ENCODE assay signal across 10 mouse cellular contexts in the genomic region with DNA sequence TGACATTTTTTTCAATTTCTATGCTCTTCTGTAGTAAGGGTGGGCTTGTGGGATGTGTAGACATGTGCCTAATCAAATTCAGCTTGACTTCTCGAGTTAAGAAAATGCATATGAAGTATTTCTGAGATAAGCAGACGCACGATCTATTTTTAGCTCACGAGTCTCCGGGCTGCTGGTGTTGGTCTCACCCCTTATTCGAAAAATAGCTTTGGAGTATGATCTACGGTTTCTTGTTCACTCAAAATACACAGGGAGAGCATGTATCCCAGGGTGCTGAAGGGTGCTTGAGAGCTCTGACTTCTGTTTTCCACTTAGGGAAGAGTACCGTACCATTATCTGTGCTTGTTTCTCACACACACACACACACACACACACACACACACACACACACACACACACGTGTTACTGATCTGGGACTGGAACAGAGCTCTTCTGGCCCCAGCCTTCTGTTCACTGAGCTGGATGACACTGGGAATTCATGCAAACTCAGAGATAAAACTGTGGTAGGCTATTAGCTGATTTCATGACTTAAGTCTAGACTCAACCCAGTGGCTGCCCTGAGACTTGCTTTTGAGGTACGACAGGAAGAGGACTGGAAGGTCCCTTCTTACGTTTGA. TPM values are rescaled to one million over a fixed set of nuclear protein-coding genes. Genes with fewer than 3 reads are reported as not detected.
DNase-seq lines count a peak whose midpoint lies in the region; ATAC-seq and TF ChIP-seq lines count a peak whose summit lies in the region.
"Had no signal": no experiment of that assay in that cellular context is flagged by ENCODE, and none has a peak within 500 bp of the region (broad histone marks: within the 10 kb centered on the region; RNA-seq: fewer than 3 reads in every experiment).

No protein-coding gene starts in this region.

- DNase-seq in heart, adult 11 months, result peak; percentile 72
- no peak for DNase-seq in heart, postnatal 36 days
- DNase-seq in midbrain, embryonic 11.5 days (ENCODE audit: low spot score, missing footprints), result no peak
- no peak for DNase-seq in stomach, postnatal 0 days (ENCODE audit: low spot score)
- DNase-seq in thymus, postnatal 14 days, result no peak
- no peak for DNase-seq in urinary bladder, postnatal 36 days (ENCODE audit: low spot score in 2 of 2)
- DNase-seq: cerebellum, postnatal 36 days; kidney, adult 8-10 months had no signal

- TF ChIP-seq CTCF in stomach, postnatal 0 days (IDR thresholded peaks at IDR 0.05; ENCODE audit: low read depth), result no peak

- H3K4me2 ChIP-seq in midbrain, embryonic 12.5 days (replicated peaks), result no peak overlapping the region
- H3K4me2 ChIP-seq in midbrain, embryonic 11.5 days, result no peak overlapping the region
- H3K4me2 ChIP-seq in heart, embryonic 14.5 days (ENCODE audit: low read length), result peak overlapping the region; percentile 46
- no peak overlapping the region for H3K4me2 ChIP-seq in stomach, postnatal 0 days (replicated peaks; ENCODE audit: low read depth)

- H3K4me3 ChIP-seq in midbrain, embryonic 12.5 days, result no peak overlapping the region
- H3K4me3 ChIP-seq in midbrain, embryonic 11.5 days (ENCODE audit: low read depth, low read length), result no peak overlapping the region
- H3K4me3 ChIP-seq in heart, embryonic 14.5 days (ENCODE audit: control insufficient read depth in 1 of 2, insufficient read depth in 1 of 2, low read depth in 1 of 2, low read length in 2 of 2), result no peak overlapping the region
- H3K4me3 ChIP-seq in stomach, postnatal 0 days (ENCODE audit: low read depth, low read length), result no peak overlapping the region

- intact Hi-C loops in heart, postnatal 36 days (cut with DNase I), result no loop called here

- H3K27ac ChIP-seq in midbrain, embryonic 12.5 days (replicated peaks), result no peak overlapping the region
- no peak overlapping the region for H3K27ac ChIP-seq in midbrain, embryonic 11.5 days (ENCODE audit: low read depth, low read length)
- H3K27ac ChIP-seq in heart, embryonic 14.5 days (replicated peaks in 1 of 2; ENCODE audit: control insufficient read depth in 1 of 2, insufficient read depth in 1 of 2, low read depth in 2 of 2, low read length in 2 of 2), result peak overlapping the region; percentile 90 to 96
- H3K27ac ChIP-seq in stomach, postnatal 0 days (replicated peaks), result no peak overlapping the region

- 80% methylated on average over 11 of the region's 11 CpGs for WGBS in midbrain, embryonic 12.5 days
- 87% methylated on average over 11 of the region's 11 CpGs for WGBS in midbrain, embryonic 11.5 days
- 11% methylated on average over 11 of the region's 11 CpGs for WGBS in heart, embryonic 14.5 days
- WGBS in stomach, postnatal 0 days, result 45% methylated on average over 11 of the region's 11 CpGs

- H3K9ac ChIP-seq in midbrain, embryonic 12.5 days (replicated peaks), result no peak overlapping the region
- no peak overlapping the region for H3K9ac ChIP-seq in midbrain, embryonic 11.5 days (ENCODE audit: low read length)
- no peak overlapping the region; the same call in 1 of the 2 replicates for H3K9ac ChIP-seq in heart, embryonic 14.5 days (ENCODE audit: low read length)
- H3K9ac ChIP-seq in stomach, postnatal 0 days (ENCODE audit: low read length), result no peak overlapping the region

- ATAC-seq in midbrain, embryonic 12.5 days (ENCODE audit: low FRiP score, low read depth), result peak; percentile 38; the same call in 1 of the 2 replicates
- no peak for ATAC-seq in midbrain, embryonic 11.5 days (ENCODE audit: low FRiP score)
- peak; percentile 68 for ATAC-seq in heart, embryonic 14.5 days (ENCODE audit: insufficient number of reproducible peaks, insufficient read depth, low FRiP score, low read depth)
- ATAC-seq in stomach, postnatal 0 days (ENCODE audit: low FRiP score, low TSS enrichment), result 0 out of 2 replicates have a peak, but pooled peaks have one; percentile 47

- no peaks in the 10 kb centered on the region for H3K27me3 ChIP-seq in midbrain, embryonic 12.5 days
- no peaks in the 10 kb centered on the region for H3K27me3 ChIP-seq in midbrain, embryonic 11.5 days (ENCODE audit: control insufficient read depth, insufficient read depth, low read length)
- no peaks in the 10 kb centered on the region for H3K27me3 ChIP-seq in heart, embryonic 14.5 days (ENCODE audit: control insufficient read depth, insufficient read depth, low read length)
- no peaks in the 10 kb centered on the region for H3K27me3 ChIP-seq in stomach, postnatal 0 days (ENCODE audit: control insufficient read depth, insufficient read depth, low read length)

- no peaks in the 10 kb centered on the region for H3K36me3 ChIP-seq in midbrain, embryonic 12.5 days
- H3K36me3 ChIP-seq in midbrain, embryonic 11.5 days (ENCODE audit: control insufficient read depth, insufficient read depth, low read length), result no peaks in the 10 kb centered on the region
- H3K36me3 ChIP-seq in heart, embryonic 14.5 days (ENCODE audit: control insufficient read depth, insufficient read depth, low read length), result no peaks in the 10 kb centered on the region
- H3K36me3 ChIP-seq in stomach, postnatal 0 days (ENCODE audit: control insufficient read depth, insufficient read depth, low read length), result no peaks in the 10 kb centered on the region

- H3K9me3 ChIP-seq in midbrain, embryonic 12.5 days, result no peaks in the 10 kb centered on the region
- H3K9me3 ChIP-seq in midbrain, embryonic 11.5 days (ENCODE audit: control insufficient read depth, low read length), result no peaks in the 10 kb centered on the region
- H3K9me3 ChIP-seq in heart, embryonic 14.5 days (ENCODE audit: control insufficient read depth, low read length), result 0 out of 2 replicates have a peak, but pooled peaks cover 3% of the 10 kb centered on the region
- no peaks in the 10 kb centered on the region for H3K9me3 ChIP-seq in stomach, postnatal 0 days (ENCODE audit: control insufficient read depth, low read length)

- no peak for TF ChIP-seq EP300 in stomach, postnatal 0 days (optimal IDR thresholded peaks at IDR 0.05)

- H3K4me1 ChIP-seq in midbrain, embryonic 12.5 days, result no peaks in the 10 kb centered on the region; the same call in 1 of the 2 replicates
- H3K4me1 ChIP-seq in midbrain, embryonic 11.5 days (ENCODE audit: control insufficient read depth, insufficient read depth, low read length), result no peaks in the 10 kb centered on the region; the same call in 1 of the 2 replicates
- H3K4me1 ChIP-seq in heart, embryonic 14.5 days (ENCODE audit: control insufficient read depth in 2 of 2, insufficient read depth in 2 of 2, low read length in 2 of 2), result peaks cover 17 to 19% of the 10 kb centered on the region in 2 experiments
- no peaks in the 10 kb centered on the region for H3K4me1 ChIP-seq in stomach, postnatal 0 days (replicated peaks; ENCODE audit: control insufficient read depth, insufficient read depth)

RNA-seq across cellular contexts. Expression of gene Map4k3, which starts 34.9 kb away (rescaled TPM):
- total RNA-seq in heart, postnatal 36 days (2021), result 10 to 100 TPM; 23.6 to 25.2 TPM
- polyA plus RNA-seq in midbrain, embryonic 12.5 days (2016; fragmentation: Nextera tagmentation; extraction: Ambion mirVana), result 31.3 and 34.4 TPM in 2 replicates
- 28.2 and 29.9 TPM in 2 replicates for polyA plus RNA-seq in midbrain, embryonic 11.5 days (2014; fragmentation: Nextera tagmentation; extraction: Ambion mirVana)
- polyA plus RNA-seq in heart, embryonic 14.5 days (2014; fragmentation: Nextera tagmentation; extraction: Ambion mirVana), result 29.1 and 29.6 TPM in 2 replicates
- 16.9 and 18.1 TPM in 2 replicates for polyA plus RNA-seq in stomach, postnatal 0 days (2015; fragmentation: Nextera tagmentation; extraction: Ambion mirVana)

Comparison
In these comparisons a context has a peak if more than half of its experiments do, and no peak if none do; other contexts are left out.
1. H3K27ac ChIP-seq: peak in heart, embryonic 14.5 days (2 of 2); none in midbrain, embryonic 12.5 days (single experiment), midbrain, embryonic 11.5 days (single experiment) and stomach, postnatal 0 days (single experiment).